Comparison of ENCODE assay signal across 26 mouse cellular contexts in genomic region chr2:138640654-138641053, GRCm38 (mm10).
DNase-seq lines count a peak whose midpoint lies in the region; ATAC-seq and TF ChIP-seq lines count a peak whose summit lies in the region.
"Had no signal": no experiment of that assay in that cellular context is flagged by ENCODE, and none has a peak within 500 bp of the region (broad histone marks: within the 10 kb centered on the region; RNA-seq: fewer than 3 reads in every experiment).

No protein-coding gene starts in this region.

- H3K9me3 ChIP-seq in forebrain, embryonic 12.5 days, result no peaks in the 10 kb centered on the region
- no peaks in the 10 kb centered on the region for H3K9me3 ChIP-seq in forebrain, embryonic 13.5 days (replicated peaks)
- H3K9me3 ChIP-seq in midbrain, embryonic 12.5 days, result no peaks in the 10 kb centered on the region
- H3K9me3 ChIP-seq in midbrain, embryonic 10.5 days (replicated peaks), result no peaks in the 10 kb centered on the region
- H3K9me3 ChIP-seq: embryonic facial prominence, embryonic 13.5 days; embryonic facial prominence, embryonic 15.5 days; forebrain, embryonic 10.5 days had no signal

- H3K4me1 ChIP-seq in forebrain, embryonic 12.5 days, result 0 out of 2 replicates have a peak, but pooled peaks cover 3% of the 10 kb centered on the region
- no peaks in the 10 kb centered on the region for H3K4me1 ChIP-seq in forebrain, embryonic 13.5 days
- no peaks in the 10 kb centered on the region for H3K4me1 ChIP-seq in midbrain, embryonic 12.5 days
- H3K4me1 ChIP-seq in midbrain, embryonic 10.5 days, result peaks cover 3% of the 10 kb centered on the region; the same call in 1 of the 2 replicates
- H3K4me1 ChIP-seq: embryonic facial prominence, embryonic 13.5 days; embryonic facial prominence, embryonic 15.5 days; forebrain, embryonic 10.5 days had no signal

- no peak overlapping the region for H3K4me3 ChIP-seq in forebrain, embryonic 12.5 days (replicated peaks)
- H3K4me3 ChIP-seq in forebrain, embryonic 13.5 days, result no peak overlapping the region
- H3K4me3 ChIP-seq in midbrain, embryonic 12.5 days, result no peak overlapping the region
- no peak overlapping the region for H3K4me3 ChIP-seq in midbrain, embryonic 10.5 days
- H3K4me3 ChIP-seq: embryonic facial prominence, embryonic 13.5 days; embryonic facial prominence, embryonic 15.5 days; erythroblast, embryonic 14.5 days; forebrain, embryonic 10.5 days had no signal

- H3K27ac ChIP-seq in forebrain, embryonic 12.5 days, result no peak overlapping the region
- H3K27ac ChIP-seq in forebrain, embryonic 13.5 days, result no peak overlapping the region
- no peak overlapping the region for H3K27ac ChIP-seq in midbrain, embryonic 12.5 days (replicated peaks)
- no peak overlapping the region for H3K27ac ChIP-seq in midbrain, embryonic 10.5 days (replicated peaks)
- H3K27ac ChIP-seq: embryonic facial prominence, embryonic 13.5 days; embryonic facial prominence, embryonic 15.5 days; forebrain, embryonic 10.5 days had no signal

- peak; percentile 33; the same call in 1 of the 2 replicates for ATAC-seq in forebrain, embryonic 12.5 days (ENCODE audit: low FRiP score)
- no peak; the same call in 1 of the 2 replicates for ATAC-seq in forebrain, embryonic 13.5 days
- peak; percentile 62; the same call in 1 of the 2 replicates for ATAC-seq in midbrain, embryonic 12.5 days (ENCODE audit: low FRiP score, low read depth)
- ATAC-seq: activated CD4-positive, CD25-positive, alpha-beta regulatory T cell, adult 4 months; CD4-positive, CD25-positive, alpha-beta regulatory T cell, adult 4 months; forebrain, embryonic 16.5 days; Patski had no signal

- no peak overlapping the region for H3K9ac ChIP-seq in forebrain, embryonic 12.5 days
- H3K9ac ChIP-seq in forebrain, embryonic 13.5 days, result no peak overlapping the region
- H3K9ac ChIP-seq in midbrain, embryonic 12.5 days (replicated peaks), result no peak overlapping the region
- H3K9ac ChIP-seq: embryonic facial prominence, embryonic 13.5 days; embryonic facial prominence, embryonic 15.5 days had no signal

- TF ChIP-seq POLR2A in brain, embryonic 14.5 days (IDR thresholded peaks at IDR 0.05; ENCODE audit: borderline replicate concordance, extremely low read depth, insufficient read depth, insufficient read length, poor library complexity, severe bottlenecking), result no peak

- DNase-seq in midbrain, embryonic 10.5 days (ENCODE audit: low spot score), result no peak
- peak; percentile 15 for DNase-seq in brain, embryonic 14.5 days (ENCODE audit: low read depth)
- DNase-seq: adrenal gland, adult 8-10 months; adrenal gland, postnatal 14 days; adrenal gland, postnatal 36 days; B cell, adult 2 months; cerebellum, adult 11 months; cerebellum, adult 18-20 months; cerebellum, adult 8-10 months; cerebellum, adult 9-11 months; cerebellum, postnatal 14 days; cerebellum, postnatal 36 days; embryo, embryonic 11 days had no signal

- no peak overlapping the region for H3K4me2 ChIP-seq in forebrain, embryonic 12.5 days
- no peak overlapping the region for H3K4me2 ChIP-seq in forebrain, embryonic 13.5 days
- no peak overlapping the region for H3K4me2 ChIP-seq in midbrain, embryonic 12.5 days (replicated peaks)
- H3K4me2 ChIP-seq: embryonic facial prominence, embryonic 13.5 days; embryonic facial prominence, embryonic 15.5 days had no signal

- H3K27me3 ChIP-seq in forebrain, embryonic 12.5 days, result no peaks in the 10 kb centered on the region
- H3K27me3 ChIP-seq in forebrain, embryonic 13.5 days, result no peaks in the 10 kb centered on the region
- H3K27me3 ChIP-seq in midbrain, embryonic 12.5 days, result no peaks in the 10 kb centered on the region
- no peaks in the 10 kb centered on the region for H3K27me3 ChIP-seq in midbrain, embryonic 10.5 days (ENCODE audit: low read depth, poor library complexity, severe bottlenecking)
- H3K27me3 ChIP-seq: CH12.LX; embryonic facial prominence, embryonic 13.5 days; embryonic facial prominence, embryonic 15.5 days; Patski had no signal

- H3K36me3 ChIP-seq in forebrain, embryonic 12.5 days (replicated peaks), result no peaks in the 10 kb centered on the region
- no peaks in the 10 kb centered on the region for H3K36me3 ChIP-seq in forebrain, embryonic 13.5 days (ENCODE audit: poor library complexity, severe bottlenecking)
- no peaks in the 10 kb centered on the region for H3K36me3 ChIP-seq in midbrain, embryonic 12.5 days
- H3K36me3 ChIP-seq in midbrain, embryonic 10.5 days, result no peaks in the 10 kb centered on the region
- H3K36me3 ChIP-seq: embryonic facial prominence, embryonic 13.5 days; embryonic facial prominence, embryonic 15.5 days; forebrain, embryonic 10.5 days; G1E had no signal

- WGBS in forebrain, embryonic 12.5 days, result 94% methylated on average over 2 of the region's 2 CpGs
- WGBS in forebrain, embryonic 13.5 days, result 95% methylated on average over 2 of the region's 2 CpGs
- 91% methylated on average over 2 of the region's 2 CpGs for WGBS in midbrain, embryonic 12.5 days
- 86% methylated on average over 2 of the region's 2 CpGs for WGBS in midbrain, embryonic 10.5 days

- TF ChIP-seq CTCF in brain, embryonic 14.5 days (IDR thresholded peaks at IDR 0.05; ENCODE audit: borderline replicate concordance, extremely low read depth, insufficient read depth, insufficient read length), result no peak
